Mouse (Mus musculus) embryonic fibroblast, embryonic 13.5 days (primary cell): Measurements from ENCODE around the gene Hal.

Source experiments
- CTCF ChIP-seq: IDR thresholded peaks from 2 replicates; pipeline ENCODE4 v1.5.1; 2011; ENCODE audit warnings: mild to moderate bottlenecking, control low read depth, low read length, moderate library complexity, borderline replicate concordance; ENCODE audit not compliant: insufficient read depth
- POLR2A ChIP-seq: IDR thresholded peaks from 2 replicates; pipeline ENCODE4 v1.6.1; 2011; ENCODE audit warnings: low read depth, mild to moderate bottlenecking, control low read depth, low read length, moderate library complexity

DNA sequence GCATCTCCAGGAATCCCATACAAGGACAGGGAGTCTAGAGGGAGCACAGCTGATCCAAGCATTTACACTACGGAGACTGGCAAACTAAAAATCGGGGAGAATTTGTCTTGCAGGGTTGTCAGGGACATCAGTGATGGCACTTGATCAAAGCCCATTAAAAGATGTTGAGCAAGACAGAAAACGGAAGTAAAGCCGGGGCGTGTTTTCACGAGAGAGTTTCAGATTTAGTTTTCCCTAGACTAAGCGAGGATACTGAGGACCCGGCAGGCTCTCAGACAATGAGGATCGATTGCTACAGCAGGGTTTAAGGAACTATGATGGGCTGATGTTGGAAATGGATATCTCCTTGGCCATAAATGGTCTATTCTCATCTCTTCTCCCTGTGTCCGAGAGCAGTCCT lies 78.5 kb downstream of the Hal start:
- TF ChIP-seq POLR2A (no peak), CTCF (no peak)
